Mouse (Mus musculus): ENCODE results near the gene Phlda2. TPM values are rescaled to one million over a fixed set of nuclear protein-coding genes. Genes with fewer than 3 reads are reported as not detected.

The Phlda2 gene
- total and polyA plus RNA-seq, 3 experiments, result not detected

DNA sequence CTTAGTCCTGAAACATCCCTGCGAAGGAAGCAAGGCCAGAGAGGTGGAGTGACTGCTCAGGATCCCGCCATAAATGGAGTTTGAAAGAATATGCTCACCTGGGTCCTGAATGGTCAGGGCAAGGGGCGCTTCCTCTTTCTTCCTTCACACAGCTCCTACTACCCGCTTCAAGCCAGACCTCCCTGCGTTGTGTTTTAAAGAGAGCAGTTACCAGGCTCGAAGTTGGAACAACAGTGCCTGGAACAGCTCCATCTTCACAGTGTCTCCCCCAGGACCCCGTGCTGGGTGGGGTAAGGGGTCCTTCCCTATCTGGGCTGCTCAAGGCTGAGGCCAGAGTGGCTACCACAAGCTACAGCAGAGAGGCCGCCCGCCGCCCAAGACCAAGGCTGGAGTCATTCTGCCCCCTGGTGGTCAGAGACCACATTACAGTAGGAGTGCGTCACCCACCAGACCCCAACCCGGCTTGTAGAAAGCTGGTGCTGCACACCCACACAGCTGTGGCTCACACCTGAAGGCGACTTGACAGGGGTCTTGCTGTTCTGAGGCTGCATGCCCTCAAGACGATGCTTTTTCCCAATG, 36.8 kb downstream of the Phlda2 start:
- no peak overlapping the region for H3K9ac ChIP-seq (ENCODE audit: insufficient read depth, low read depth)
- no peak overlapping the region for H3K4me3 ChIP-seq (replicated peaks in 1 of 3; ENCODE audit: low read depth in 2 of 3, low read length in 2 of 3, poor library complexity in 1 of 3)
- H3K4me2 ChIP-seq (ENCODE audit: insufficient read depth, low read depth, poor library complexity, severe bottlenecking), result no peak overlapping the region

GRCm38 (mm10) chr7:143464811-143465560, 38.0 kb downstream of the Phlda2 start:
- peaks cover 20% of the 10 kb centered on the region for H3K9me3 ChIP-seq (replicated peaks; ENCODE audit: low read length)
- 0 out of 2 replicates have a peak overlapping the region, but pooled peaks have one; percentile 32 for H3K4me2 ChIP-seq (ENCODE audit: insufficient read depth, low read depth, poor library complexity, severe bottlenecking)
- no peak overlapping the region for H3K27ac ChIP-seq (ENCODE audit: insufficient read depth, low read depth)
- H3K27me3 ChIP-seq (replicated peaks), result peaks cover 37% of the 10 kb centered on the region
- no peaks in the 10 kb centered on the region for H3K36me3 ChIP-seq (replicated peaks in 1 of 2; ENCODE audit: control insufficient read depth in 1 of 2, insufficient read depth in 1 of 2, low read length in 1 of 2)
- no peak for DNase-seq (ENCODE audit: extremely low read depth)
- H3K4me1 ChIP-seq (ENCODE audit: control insufficient read depth in 1 of 2, insufficient read depth in 2 of 2), result no peaks in the 10 kb centered on the region
- H3K9ac ChIP-seq (ENCODE audit: insufficient read depth, low read depth), result no peak overlapping the region
- H3K79me2 ChIP-seq (replicated peaks; ENCODE audit: control insufficient read depth, extremely low read depth, insufficient read depth, poor library complexity, severe bottlenecking), result no peaks in the 10 kb centered on the region
- dilution Hi-C loops (cut with MboI; ENCODE audit: extremely low pct_ligation_motif_present, extremely low pct_unique_long_range_greater_than_20kb, low sequenced_read_pairs) (no loop called here), in situ Hi-C loops (cut with MboI; ENCODE audit: low pct_ligation_motif_present, low pct_unique_long_range_greater_than_20kb, low sequenced_read_pairs) (loop anchor here (5.0 kb wide), 1 partner anchor 313 kb away; no protein-coding TSS in a partner anchor)
- TF ChIP-seq SIN3A (IDR thresholded peaks at IDR 0.05; ENCODE audit: low read length), result no peak
- TF ChIP-seq BHLHE40 (IDR thresholded peaks at IDR 0.05; ENCODE audit: low read depth, low read length), result peak; percentile 58
- H3K4me3 ChIP-seq (replicated peaks in 1 of 3; ENCODE audit: low read depth in 2 of 3, low read length in 2 of 3, poor library complexity in 1 of 3), result no peak overlapping the region

More for the DNA sequence above, 36.8 kb downstream of the Phlda2 start:
- Histone ChIP-seq H3K9me3 (replicated peaks; ENCODE audit: low read length) (peaks cover 10% of the 10 kb centered on the region), H3K36me3 (replicated peaks in 1 of 2; ENCODE audit: control insufficient read depth in 1 of 2, insufficient read depth in 1 of 2, low read length in 1 of 2) (no peaks in the 10 kb centered on the region), H3K27me3 (replicated peaks) (peaks cover 43% of the 10 kb centered on the region), H3K79me2 (replicated peaks; ENCODE audit: control insufficient read depth, extremely low read depth, insufficient read depth, poor library complexity, severe bottlenecking) (no peaks in the 10 kb centered on the region), H3K4me1 (ENCODE audit: control insufficient read depth in 1 of 2, insufficient read depth in 2 of 2) (no peaks in the 10 kb centered on the region), H3K27ac (ENCODE audit: insufficient read depth, low read depth) (no peak overlapping the region)
- in situ Hi-C loops (cut with MboI; ENCODE audit: low pct_ligation_motif_present, low pct_unique_long_range_greater_than_20kb, low sequenced_read_pairs) (loop anchor here (5.0 kb wide), 1 partner anchor 314 kb away; no protein-coding TSS in a partner anchor), dilution Hi-C loops (cut with MboI; ENCODE audit: extremely low pct_ligation_motif_present, extremely low pct_unique_long_range_greater_than_20kb, low sequenced_read_pairs) (no loop called here)
- peak; percentile 56 for DNase-seq (ENCODE audit: extremely low read depth)
- no peak for TF ChIP-seq RCOR1 (conservative IDR thresholded peaks at IDR 0.05; ENCODE audit: low read depth, low read length)
- TF ChIP-seq RAD21 (IDR thresholded peaks at IDR 0.05; ENCODE audit: low read depth, low read length), result peak; percentile 85
- TF ChIP-seq SIN3A (IDR thresholded peaks at IDR 0.05; ENCODE audit: low read length), result no peak
- no peak for TF ChIP-seq POLR2A (IDR thresholded peaks at IDR 0.05; ENCODE audit: low read depth, low read length)
- TF ChIP-seq SMC3 (IDR thresholded peaks at IDR 0.05; ENCODE audit: low read depth, low read length), result peak; percentile 90
- TF ChIP-seq JUN (IDR thresholded peaks at IDR 0.05; ENCODE audit: insufficient read depth, low read depth, low read length), result no peak
- no peak for TF ChIP-seq KAT2A (IDR thresholded peaks at IDR 0.05; ENCODE audit: insufficient replicate concordance, low read length)
- peak; percentile 57 for TF ChIP-seq ZC3H11A (IDR thresholded peaks at IDR 0.05; ENCODE audit: low read depth, low read length)
- peak; percentile 32 to 84; a peak in 3 of 4 replicates for TF ChIP-seq CTCF (conservative IDR thresholded peaks at IDR 0.05 in 1 of 2, IDR thresholded peaks at IDR 0.05 in 1 of 2; ENCODE audit: low read depth in 2 of 2, low read length in 2 of 2)

- Histone ChIP-seq H3K4me3 (replicated peaks in 1 of 3; ENCODE audit: low read depth in 2 of 3, low read length in 2 of 3, poor library complexity in 1 of 3) (no peak overlapping the region), H3K4me1 (ENCODE audit: control insufficient read depth in 1 of 2, insufficient read depth in 2 of 2) (no peaks in the 10 kb centered on the region), H3K27ac (ENCODE audit: insufficient read depth, low read depth) (no peak overlapping the region), H3K9ac (ENCODE audit: insufficient read depth, low read depth) (no peak overlapping the region), H3K79me2 (replicated peaks; ENCODE audit: control insufficient read depth, extremely low read depth, insufficient read depth, poor library complexity, severe bottlenecking) (no peaks in the 10 kb centered on the region), H3K36me3 (replicated peaks in 1 of 2; ENCODE audit: control insufficient read depth in 1 of 2, insufficient read depth in 1 of 2, low read length in 1 of 2) (no peaks in the 10 kb centered on the region), H3K9me3 (replicated peaks; ENCODE audit: low read length) (peaks cover 31% of the 10 kb centered on the region), H3K27me3 (replicated peaks) (peaks cover 31% of the 10 kb centered on the region), H3K4me2 (ENCODE audit: insufficient read depth, low read depth, poor library complexity, severe bottlenecking) (no peak overlapping the region)
- in situ Hi-C loops (cut with MboI; ENCODE audit: low pct_ligation_motif_present, low pct_unique_long_range_greater_than_20kb, low sequenced_read_pairs) (no loop called here), dilution Hi-C loops (cut with MboI; ENCODE audit: extremely low pct_ligation_motif_present, extremely low pct_unique_long_range_greater_than_20kb, low sequenced_read_pairs) (no loop called here)
- peak; percentile 53 for DNase-seq (ENCODE audit: extremely low read depth)
- TF ChIP-seq RAD21 (IDR thresholded peaks at IDR 0.05; ENCODE audit: low read depth, low read length) (peak; percentile 69), MEF2A (IDR thresholded peaks at IDR 0.05; ENCODE audit: borderline replicate concordance, low read depth, low read length) (no peak), ZC3H11A (IDR thresholded peaks at IDR 0.05; ENCODE audit: low read depth, low read length) (peak; percentile 54), SMC3 (IDR thresholded peaks at IDR 0.05; ENCODE audit: low read depth, low read length) (peak; percentile 80), MXI1 (IDR thresholded peaks at IDR 0.05; ENCODE audit: low read depth, low read length) (no peak), CTCF (conservative IDR thresholded peaks at IDR 0.05 in 1 of 2, IDR thresholded peaks at IDR 0.05 in 1 of 2; ENCODE audit: low read depth in 2 of 2, low read length in 2 of 2) (peak; percentile 25 to 73; a peak in 2 of 4 replicates)
Observed at GRCm38 (mm10) chr7:143463865-143464415, 39.0 kb downstream of the Phlda2 start.

Measured in CH12.LX (cell line).